Mouse (Mus musculus) heart, embryonic 13.5 days (tissue): ENCODE data around the gene Dnal1. TPM values are rescaled to one million over a fixed set of nuclear protein-coding genes. Genes with fewer than 3 reads are reported as not detected.

Experiments used
- ATAC-seq: fragments of 200-750 bp; cut with Nextera tagmentation; 2 replicates; pipeline ENCODE4 v1.8.0; 2017; ENCODE audit warnings: moderate TSS enrichment; ENCODE audit not compliant: insufficient number of reproducible peaks, low FRiP score, low TSS enrichment; ENCODE audit errors: extremely low read depth
- H3K27ac ChIP-seq: fragments of 300-500 bp; sonication (generic); replicated peaks from 2 replicates; pipeline ENCODE4 v1.5.1; 2015; ENCODE audit warnings: moderate library complexity, mild to moderate bottlenecking, inconsistent platforms
- H3K27me3 ChIP-seq: fragments of 300-500 bp; sonication (generic); replicated peaks from 2 replicates; pipeline ENCODE4 v1.6.1; 2015; ENCODE audit warnings: mild to moderate bottlenecking, inconsistent platforms
- H3K36me3 ChIP-seq: fragments of 300-500 bp; sonication (generic); 2 replicates; pipeline ENCODE4 v1.6.1; 2015; ENCODE audit warnings: mild to moderate bottlenecking, inconsistent platforms
- H3K4me1 ChIP-seq: fragments of 300-500 bp; sonication (generic); 2 replicates; pipeline ENCODE4 v1.6.1; 2015; ENCODE audit warnings: inconsistent platforms
- H3K4me2 ChIP-seq: fragments of 300-500 bp; sonication (generic); 2 replicates; pipeline ENCODE4 v1.6.1; 2015; ENCODE audit warnings: inconsistent platforms, mild to moderate bottlenecking, moderate library complexity
- H3K4me3 ChIP-seq: fragments of 300-500 bp; sonication (generic); 2 replicates; pipeline ENCODE4 v1.5.1; 2015; ENCODE audit warnings: moderate library complexity, mild to moderate bottlenecking, inconsistent platforms
- H3K9ac ChIP-seq: fragments of 300-500 bp; sonication (generic); 2 replicates; pipeline ENCODE4 v1.6.1; 2015; ENCODE audit warnings: inconsistent platforms, mild to moderate bottlenecking, moderate library complexity
- H3K9me3 ChIP-seq: fragments of 300-500 bp; sonication (generic); 2 replicates; pipeline ENCODE4 v1.6.1; 2016; ENCODE audit warnings: inconsistent platforms
- WGBS: fragments of 180-500 bp; shearing (Covaris S2); methylation state at CpG from one replicate; pipeline ENCODE4 v1.1.7; 2015; ENCODE audit warnings: mixed read lengths; 5-methylcytosine and 5-hydroxymethylcytosine counted together
- polyA plus RNA-seq: library from polyadenylated mRNA; unstranded; fragments of >200 nt; fragmentation: Nextera tagmentation; extraction: Ambion mirVana; gene quantifications from 2 replicates; pipeline ENCODE4 v1.2.1, GENCODE M21; 2015

The Dnal1 gene
- polyA plus RNA-seq, 1 experiment from 2014 or later: 2.2 TPM

GRCm38 (mm10) chr12:84163133-84163532 lies 49.0 kb downstream of the Dnal1 start:
- Histone ChIP-seq H3K9me3 (no peaks in the 10 kb centered on the region), H3K27me3 (no peaks in the 10 kb centered on the region), H3K9ac (no peak overlapping the region), H3K4me2 (no peak overlapping the region), H3K4me1 (peaks cover 45% of the 10 kb centered on the region), H3K36me3 (peaks cover 64% of the 10 kb centered on the region), H3K4me3 (no peak overlapping the region), H3K27ac (no peak overlapping the region)
- WGBS: 84% methylated on average over 9 of the region's 9 CpGs
- no peak for ATAC-seq

GRCm38 (mm10) chr12:84163586-84164110 lies 49.5 kb downstream of the Dnal1 start:
- WGBS: 86% methylated on average over 11 of the region's 11 CpGs
- no peak overlapping the region for H3K27ac ChIP-seq

DNA sequence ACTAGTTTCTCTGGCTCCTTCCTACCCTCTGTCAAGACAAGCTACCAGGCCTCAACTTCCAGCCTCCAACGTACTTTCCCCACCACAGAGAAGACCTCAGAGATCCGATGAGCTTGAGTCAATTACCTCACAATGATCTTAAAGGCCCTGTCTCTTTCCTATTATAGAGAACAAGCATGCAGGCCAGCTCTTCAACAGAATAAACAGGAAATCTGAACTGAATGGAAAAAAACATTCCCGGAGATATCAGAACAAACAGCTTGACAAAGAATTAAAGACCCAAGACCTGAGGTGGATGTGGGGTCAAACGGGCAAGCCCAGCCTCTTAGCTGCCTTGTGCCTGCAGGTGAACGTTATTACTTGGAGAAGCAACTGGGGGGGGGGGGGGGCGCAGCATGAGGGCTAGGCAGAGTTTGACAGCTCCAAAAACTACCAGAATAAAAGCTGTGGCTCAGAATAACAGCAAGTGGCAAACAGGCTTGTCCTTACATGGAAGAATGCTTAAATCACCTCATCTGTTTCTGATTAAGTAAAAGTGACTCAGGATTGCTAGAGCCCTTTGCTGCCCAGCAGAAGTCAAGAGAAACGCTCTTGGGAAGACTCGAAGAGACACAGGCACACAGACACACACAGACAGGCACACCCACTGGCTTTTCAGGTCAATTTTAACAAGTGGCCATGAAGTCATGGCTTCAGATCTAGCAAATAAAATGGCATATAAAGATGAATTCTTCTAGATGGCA lies 51.6 kb downstream of the Dnal1 start:
- H3K27me3 ChIP-seq: no peaks in the 10 kb centered on the region
- no peaks in the 10 kb centered on the region for H3K9me3 ChIP-seq
- H3K9ac ChIP-seq: no peak overlapping the region
- peaks cover 55% of the 10 kb centered on the region for H3K36me3 ChIP-seq
- peak overlapping the region; percentile 21 for H3K27ac ChIP-seq
- WGBS: 46% methylated on average over 8 of the region's 8 CpGs
- no peak for ATAC-seq
- no peak overlapping the region for H3K4me2 ChIP-seq
- H3K4me3 ChIP-seq: no peak overlapping the region
- H3K4me1 ChIP-seq: peaks cover 34% of the 10 kb centered on the region

More at GRCm38 (mm10) chr12:84163586-84164110, 49.5 kb downstream of the Dnal1 start:
- ATAC-seq: no peak
- H3K9me3 ChIP-seq: no peaks in the 10 kb centered on the region
- peaks cover 39% of the 10 kb centered on the region for H3K4me1 ChIP-seq
- peaks cover 63% of the 10 kb centered on the region for H3K36me3 ChIP-seq
- H3K4me2 ChIP-seq: no peak overlapping the region
- H3K9ac ChIP-seq: no peak overlapping the region
- H3K27me3 ChIP-seq: no peaks in the 10 kb centered on the region
- H3K4me3 ChIP-seq: no peak overlapping the region

- no peaks in the 10 kb centered on the region for H3K27me3 ChIP-seq
- peaks cover 36% of the 10 kb centered on the region for H3K4me1 ChIP-seq
- WGBS: 81% methylated on average over 10 of the region's 10 CpGs
These were observed 56.4 kb downstream of the Dnal1 start for GRCm38 (mm10) chr12:84170610-84171009.

DNA sequence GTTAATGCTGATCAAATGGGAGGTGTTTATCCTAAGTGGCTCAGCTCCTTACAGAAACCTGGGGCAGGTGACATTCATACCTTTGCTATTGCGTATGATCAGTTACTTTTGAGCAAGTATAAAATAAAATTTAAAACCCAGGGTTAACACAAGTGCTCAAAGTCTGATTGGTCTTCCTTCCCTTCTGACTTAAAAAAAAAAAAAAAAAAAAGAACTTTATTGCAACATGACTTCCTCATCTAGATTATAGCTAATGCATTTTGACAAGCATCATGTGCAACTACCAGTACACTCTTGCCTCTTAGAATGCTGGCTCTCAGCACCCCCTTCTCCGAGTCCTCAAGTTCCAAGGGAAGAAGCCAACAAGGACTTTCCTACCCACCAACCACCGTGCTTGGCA lies 58.0 kb downstream of the Dnal1 start:
- Histone ChIP-seq H3K4me3 (no peak overlapping the region), H3K9ac (no peak overlapping the region), H3K9me3 (no peaks in the 10 kb centered on the region), H3K4me1 (peaks cover 38% of the 10 kb centered on the region), H3K4me2 (no peak overlapping the region), H3K27ac (no peak overlapping the region), H3K27me3 (no peaks in the 10 kb centered on the region), H3K36me3 (peaks cover 57% of the 10 kb centered on the region)
- WGBS: 90% methylated on average over 3 of the region's 3 CpGs
- no peak for ATAC-seq

More at GRCm38 (mm10) chr12:84170610-84171009, 56.4 kb downstream of the Dnal1 start:
- H3K9me3 ChIP-seq: no peaks in the 10 kb centered on the region
- no peak overlapping the region for H3K4me3 ChIP-seq
- ATAC-seq: no peak
- no peak overlapping the region for H3K27ac ChIP-seq
- no peak overlapping the region for H3K9ac ChIP-seq
- H3K4me2 ChIP-seq: no peak overlapping the region
- H3K36me3 ChIP-seq: peaks cover 62% of the 10 kb centered on the region

DNA sequence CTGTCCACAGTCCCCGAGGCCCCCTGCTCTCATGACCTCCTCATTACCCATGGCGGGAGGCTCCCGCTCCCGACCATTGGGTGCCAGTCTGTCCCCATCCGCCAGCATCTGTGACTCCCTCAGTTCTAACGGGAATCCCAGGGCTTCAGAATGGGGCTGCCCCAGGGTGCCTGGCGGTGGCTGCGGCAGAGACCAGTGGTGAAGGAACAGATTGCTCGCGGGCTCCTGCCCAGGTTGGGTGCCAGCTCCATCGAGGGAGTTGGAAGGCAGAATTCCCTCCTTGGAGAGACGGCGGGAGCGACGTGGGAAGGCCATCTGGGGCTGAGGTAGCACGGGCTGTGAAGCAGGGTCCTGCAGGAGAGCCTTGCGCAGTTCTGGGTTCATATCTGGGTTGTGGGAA lies 58.7 kb downstream of the Dnal1 start:
- H3K27me3 ChIP-seq: no peaks in the 10 kb centered on the region
- no peak overlapping the region for H3K4me2 ChIP-seq
- no peak overlapping the region for H3K27ac ChIP-seq
- no peak overlapping the region for H3K4me3 ChIP-seq
- peaks cover 52% of the 10 kb centered on the region for H3K36me3 ChIP-seq
- no peak overlapping the region for H3K9ac ChIP-seq
- ATAC-seq: no peak
- peaks cover 45% of the 10 kb centered on the region for H3K4me1 ChIP-seq
- 89% methylated on average over 17 of the region's 17 CpGs for WGBS
- H3K9me3 ChIP-seq: no peaks in the 10 kb centered on the region

- Histone ChIP-seq H3K9me3 (no peaks in the 10 kb centered on the region), H3K4me3 (no peak overlapping the region), H3K36me3 (peaks cover 49% of the 10 kb centered on the region), H3K4me2 (no peak overlapping the region), H3K27me3 (no peaks in the 10 kb centered on the region), H3K9ac (peak overlapping the region; percentile 25), H3K4me1 (peaks cover 50% of the 10 kb centered on the region), H3K27ac (no peak overlapping the region)
- no peak for ATAC-seq
- 89% methylated on average over 13 of the region's 13 CpGs for WGBS
These were observed 59.2 kb downstream of the Dnal1 start for GRCm38 (mm10) chr12:84173309-84173915.

GRCm38 (mm10) chr12:84174190-84174811 lies 60.1 kb downstream of the Dnal1 start:
- Histone ChIP-seq H3K27me3 (no peaks in the 10 kb centered on the region), H3K9ac (0 out of 2 replicates have a peak overlapping the region, but pooled peaks have one; percentile 4), H3K4me1 (peaks cover 59% of the 10 kb centered on the region), H3K4me2 (no peak overlapping the region), H3K36me3 (peaks cover 46% of the 10 kb centered on the region), H3K4me3 (no peak overlapping the region), H3K27ac (peak overlapping the region; percentile 93), H3K9me3 (no peaks in the 10 kb centered on the region)
- 57% methylated on average over 9 of the region's 9 CpGs for WGBS
- ATAC-seq: no peak

- WGBS: 69% methylated on average over 6 of the region's 6 CpGs
- Histone ChIP-seq H3K4me3 (no peak overlapping the region; the same call in 1 of the 2 replicates), H3K9me3 (no peaks in the 10 kb centered on the region), H3K4me2 (peak overlapping the region; percentile 82), H3K4me1 (peaks cover 65% of the 10 kb centered on the region), H3K9ac (peak overlapping the region; percentile 82; the same call in 1 of the 2 replicates), H3K27me3 (no peaks in the 10 kb centered on the region), H3K36me3 (peaks cover 40% of the 10 kb centered on the region), H3K27ac (peak overlapping the region; percentile 93)
- ATAC-seq: no peak
These were observed 60.7 kb downstream of the Dnal1 start for GRCm38 (mm10) chr12:84174871-84175270.

GRCm38 (mm10) chr12:84175659-84176061 lies 61.5 kb downstream of the Dnal1 start:
- peak; percentile 65 for ATAC-seq
- Histone ChIP-seq H3K27ac (peak overlapping the region; percentile 93), H3K4me2 (peak overlapping the region; percentile 82), H3K4me3 (peak overlapping the region; percentile 51), H3K27me3 (no peaks in the 10 kb centered on the region), H3K4me1 (peaks cover 73% of the 10 kb centered on the region), H3K9me3 (no peaks in the 10 kb centered on the region), H3K36me3 (peaks cover 35% of the 10 kb centered on the region), H3K9ac (peak overlapping the region; percentile 82)
- under 1% methylated on average over 20 of the region's 20 CpGs for WGBS

DNA sequence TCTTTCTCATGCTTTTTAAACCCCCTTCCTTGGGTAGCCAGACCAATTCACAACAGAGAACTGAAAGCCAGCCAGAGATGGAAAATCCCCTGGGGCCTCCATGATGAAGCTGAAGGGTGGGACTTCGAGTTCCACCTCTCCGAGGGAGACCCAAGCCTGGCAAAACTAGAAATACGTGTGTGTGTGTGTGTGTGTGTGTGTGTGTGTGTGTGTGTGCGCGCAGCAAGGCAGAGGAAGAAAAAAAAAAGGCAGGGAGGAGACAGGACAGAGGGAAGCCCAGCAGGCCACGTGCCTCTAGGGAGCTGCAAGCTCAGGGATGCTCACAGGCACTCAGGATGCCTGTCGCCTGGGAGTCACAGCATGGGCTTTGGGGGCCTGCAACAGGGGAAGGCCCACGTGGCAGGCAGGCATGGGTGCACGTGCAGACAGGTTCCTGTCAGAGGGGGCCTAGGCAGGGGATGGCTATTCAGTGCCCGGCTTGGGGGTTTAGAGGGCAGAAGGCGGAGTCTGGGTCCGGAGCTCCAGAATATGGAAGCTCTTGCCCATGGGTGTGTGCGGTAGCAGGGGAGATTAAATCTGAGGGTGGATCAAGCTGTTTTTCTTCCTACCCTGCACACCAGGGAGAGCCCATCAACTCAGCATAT lies 62.1 kb downstream of the Dnal1 start:
- ATAC-seq: peak; percentile 40; the same call in 1 of the 2 replicates
- H3K9me3 ChIP-seq: no peaks in the 10 kb centered on the region
- H3K27ac ChIP-seq: peak overlapping the region; percentile 93
- peaks cover 78% of the 10 kb centered on the region for H3K4me1 ChIP-seq
- no peaks in the 10 kb centered on the region for H3K27me3 ChIP-seq
- peak overlapping the region; percentile 82 for H3K4me2 ChIP-seq
- H3K4me3 ChIP-seq: peak overlapping the region; percentile 51
- H3K36me3 ChIP-seq: peaks cover 29% of the 10 kb centered on the region
- 8% methylated on average over 13 of the region's 13 CpGs for WGBS
- peak overlapping the region; percentile 82 for H3K9ac ChIP-seq
